Mouse (Mus musculus): ENCODE measurements around the gene Kcnk18. TPM values are rescaled to one million over a fixed set of nuclear protein-coding genes. Genes with fewer than 3 reads are reported as not detected.

Kcnk18 gene
- polyA plus RNA-seq, 1 experiment, result not detected

GRCm38 (mm10) chr19:59172781-59173180, 46.2 kb upstream of the Kcnk18 start:
- H3K4me3 ChIP-seq (ENCODE audit: insufficient read depth, poor library complexity, severe bottlenecking), result no peak overlapping the region
- TF ChIP-seq MYOG (IDR thresholded peaks at IDR 0.05; ENCODE audit: control insufficient read depth, extremely low read depth, insufficient read length), result no peak
- no peak for TF ChIP-seq MYOD1 (IDR thresholded peaks at IDR 0.05; ENCODE audit: control insufficient read depth, insufficient read length, low read depth)
- no peak for TF ChIP-seq CEBPB (IDR thresholded peaks at IDR 0.05; ENCODE audit: low read depth)
- H3K79me3 ChIP-seq (ENCODE audit: low read depth), result no peaks in the 10 kb centered on the region
- no peaks in the 10 kb centered on the region for H3K36me3 ChIP-seq (ENCODE audit: control insufficient read depth, insufficient read depth)
- no peaks in the 10 kb centered on the region for H3K79me2 ChIP-seq (ENCODE audit: control insufficient read depth, insufficient read depth)
- H3K27me3 ChIP-seq (ENCODE audit: control insufficient read depth, insufficient read depth, insufficient read length), result peaks cover 57% of the 10 kb centered on the region
- H3ac ChIP-seq (ENCODE audit: control insufficient read depth, insufficient read length, low read depth), result no peak overlapping the region

GRCm38 (mm10) chr19:59173341-59174015, 45.5 kb upstream of the Kcnk18 start:
- TF ChIP-seq USF1 (IDR thresholded peaks at IDR 0.05; ENCODE audit: low read depth), result no peak
- no peak for TF ChIP-seq CTCF (IDR thresholded peaks at IDR 0.05; ENCODE audit: control insufficient read depth, insufficient read depth, insufficient read length)
- no peak for TF ChIP-seq CEBPB (IDR thresholded peaks at IDR 0.05; ENCODE audit: low read depth)
- TF ChIP-seq MYOD1 (IDR thresholded peaks at IDR 0.05; ENCODE audit: control insufficient read depth, insufficient read length, low read depth), result no peak
- TF ChIP-seq MYOG (IDR thresholded peaks at IDR 0.05; ENCODE audit: control insufficient read depth, extremely low read depth, insufficient read length), result no peak
- no peak for TF ChIP-seq FOSL1 (IDR thresholded peaks at IDR 0.05; ENCODE audit: insufficient read depth, low read length, poor library complexity, severe bottlenecking)
- TF ChIP-seq MAX (IDR thresholded peaks at IDR 0.05), result no peak
- peaks cover 50% of the 10 kb centered on the region for H3K27me3 ChIP-seq (ENCODE audit: control insufficient read depth, insufficient read depth, insufficient read length)
- no peaks in the 10 kb centered on the region for H3K79me3 ChIP-seq (ENCODE audit: low read depth)
- H3K79me2 ChIP-seq (ENCODE audit: control insufficient read depth, insufficient read depth), result no peaks in the 10 kb centered on the region
- no peak overlapping the region for H3K4me3 ChIP-seq (ENCODE audit: insufficient read depth, poor library complexity, severe bottlenecking)
- no peak overlapping the region for H3ac ChIP-seq (ENCODE audit: control insufficient read depth, insufficient read length, low read depth)
- no peaks in the 10 kb centered on the region for H3K36me3 ChIP-seq (ENCODE audit: control insufficient read depth, insufficient read depth)

GRCm38 (mm10) chr19:59184000-59184399, 35.0 kb upstream of the Kcnk18 start:
- H3K79me2 ChIP-seq (ENCODE audit: control insufficient read depth, insufficient read depth), result no peaks in the 10 kb centered on the region
- H3K4me3 ChIP-seq (ENCODE audit: insufficient read depth, poor library complexity, severe bottlenecking), result no peak overlapping the region
- H3K36me3 ChIP-seq (ENCODE audit: control insufficient read depth, insufficient read depth), result no peaks in the 10 kb centered on the region
- no peak for TF ChIP-seq MAX (IDR thresholded peaks at IDR 0.05)
- peaks cover 10% of the 10 kb centered on the region for H3K27me3 ChIP-seq (ENCODE audit: control insufficient read depth, insufficient read depth, insufficient read length)
- no peak overlapping the region for H3ac ChIP-seq (ENCODE audit: control insufficient read depth, insufficient read length, low read depth)
- H3K79me3 ChIP-seq (ENCODE audit: low read depth), result no peaks in the 10 kb centered on the region

- TF ChIP-seq FOSL1 (IDR thresholded peaks at IDR 0.05; ENCODE audit: insufficient read depth, low read length, poor library complexity, severe bottlenecking), result no peak
- no peak for TF ChIP-seq MAX (IDR thresholded peaks at IDR 0.05)
- no peak for TF ChIP-seq CEBPB (IDR thresholded peaks at IDR 0.05; ENCODE audit: low read depth)
- TF ChIP-seq USF1 (IDR thresholded peaks at IDR 0.05; ENCODE audit: low read depth), result no peak
- TF ChIP-seq CTCF (IDR thresholded peaks at IDR 0.05; ENCODE audit: control insufficient read depth, insufficient read depth, insufficient read length), result no peak
- no peak for TF ChIP-seq MYOG (IDR thresholded peaks at IDR 0.05; ENCODE audit: control insufficient read depth, extremely low read depth, insufficient read length)
- TF ChIP-seq MYOD1 (IDR thresholded peaks at IDR 0.05; ENCODE audit: control insufficient read depth, insufficient read length, low read depth), result no peak
- H3K4me3 ChIP-seq (ENCODE audit: insufficient read depth, poor library complexity, severe bottlenecking), result no peak overlapping the region
- H3K27me3 ChIP-seq (ENCODE audit: control insufficient read depth, insufficient read depth, insufficient read length), result peaks cover 14% of the 10 kb centered on the region
- no peaks in the 10 kb centered on the region for H3K36me3 ChIP-seq (ENCODE audit: control insufficient read depth, insufficient read depth)
- H3ac ChIP-seq (ENCODE audit: control insufficient read depth, insufficient read length, low read depth), result no peak overlapping the region
- no peaks in the 10 kb centered on the region for H3K79me2 ChIP-seq (ENCODE audit: control insufficient read depth, insufficient read depth)
- no peaks in the 10 kb centered on the region for H3K79me3 ChIP-seq (ENCODE audit: low read depth)
Measured at GRCm38 (mm10) chr19:59188981-59189380, 30.0 kb upstream of the Kcnk18 start.

- Histone ChIP-seq H3K27me3 (ENCODE audit: control insufficient read depth, insufficient read depth, insufficient read length) (peaks cover 14% of the 10 kb centered on the region), H3K36me3 (ENCODE audit: control insufficient read depth, insufficient read depth) (no peaks in the 10 kb centered on the region), H3K79me3 (ENCODE audit: low read depth) (no peaks in the 10 kb centered on the region), H3K79me2 (ENCODE audit: control insufficient read depth, insufficient read depth) (no peaks in the 10 kb centered on the region), H3ac (ENCODE audit: control insufficient read depth, insufficient read length, low read depth) (no peak overlapping the region), H3K4me3 (ENCODE audit: insufficient read depth, poor library complexity, severe bottlenecking) (no peak overlapping the region)
- TF ChIP-seq USF1 (IDR thresholded peaks at IDR 0.05; ENCODE audit: low read depth) (no peak), CEBPB (IDR thresholded peaks at IDR 0.05; ENCODE audit: low read depth) (no peak), MYOG (IDR thresholded peaks at IDR 0.05; ENCODE audit: control insufficient read depth, extremely low read depth, insufficient read length) (no peak), MYOD1 (IDR thresholded peaks at IDR 0.05; ENCODE audit: control insufficient read depth, insufficient read length, low read depth) (no peak), FOSL1 (IDR thresholded peaks at IDR 0.05; ENCODE audit: insufficient read depth, low read length, poor library complexity, severe bottlenecking) (no peak), CTCF (IDR thresholded peaks at IDR 0.05; ENCODE audit: control insufficient read depth, insufficient read depth, insufficient read length) (no peak), MAX (IDR thresholded peaks at IDR 0.05) (no peak)
Measured at GRCm38 (mm10) chr19:59190431-59191122, 28.4 kb upstream of the Kcnk18 start.

- Histone ChIP-seq H3K36me3 (ENCODE audit: control insufficient read depth, insufficient read depth) (no peaks in the 10 kb centered on the region), H3ac (ENCODE audit: control insufficient read depth, insufficient read length, low read depth) (no peak overlapping the region), H3K79me2 (ENCODE audit: control insufficient read depth, insufficient read depth) (no peaks in the 10 kb centered on the region), H3K79me3 (ENCODE audit: low read depth) (no peaks in the 10 kb centered on the region), H3K4me3 (ENCODE audit: insufficient read depth, poor library complexity, severe bottlenecking) (no peak overlapping the region), H3K27me3 (ENCODE audit: control insufficient read depth, insufficient read depth, insufficient read length) (peaks cover 10% of the 10 kb centered on the region)
- TF ChIP-seq CTCF (IDR thresholded peaks at IDR 0.05; ENCODE audit: control insufficient read depth, insufficient read depth, insufficient read length), result no peak
- no peak for TF ChIP-seq FOSL1 (IDR thresholded peaks at IDR 0.05; ENCODE audit: insufficient read depth, low read length, poor library complexity, severe bottlenecking)
- TF ChIP-seq CEBPB (IDR thresholded peaks at IDR 0.05; ENCODE audit: low read depth), result no peak
- TF ChIP-seq MYOG (IDR thresholded peaks at IDR 0.05; ENCODE audit: control insufficient read depth, extremely low read depth, insufficient read length), result no peak
- no peak for TF ChIP-seq MYOD1 (IDR thresholded peaks at IDR 0.05; ENCODE audit: control insufficient read depth, insufficient read length, low read depth)
- no peak for TF ChIP-seq MAX (IDR thresholded peaks at IDR 0.05)
- TF ChIP-seq USF1 (IDR thresholded peaks at IDR 0.05; ENCODE audit: low read depth), result no peak
Measured at GRCm38 (mm10) chr19:59191123-59191505, 27.9 kb upstream of the Kcnk18 start.
